Mouse (Mus musculus) MEL (cell line): ENCODE measurements around the gene Snap25. TPM values are rescaled to one million over a fixed set of nuclear protein-coding genes. Genes with fewer than 3 reads are reported as not detected.

Experiments
- DNase-seq: peaks from one replicate; pipeline ENCODE4 v3.0.0; 2011; ENCODE audit warnings: low read depth, low spot score
- H3K27ac ChIP-seq: 2 replicates; pipeline ENCODE4 v1.5.1; 2012; ENCODE audit warnings: low read depth, mild to moderate bottlenecking, control low read depth, low read length, moderate library complexity; ENCODE audit not compliant: control insufficient read depth
- H3K27me3 ChIP-seq, 2 experiments: fragments of 150-350 bp in 1 of 2; sonication (generic) in 1 of 2; 2 replicates each; pipeline ENCODE4 v1.6.1; 2012; ENCODE audit warnings: low read length in 2 of 2, mild to moderate bottlenecking in 2 of 2, improper control_type of control experiment in 1 of 2, moderate library complexity in 1 of 2; ENCODE audit not compliant: insufficient read depth in 2 of 2, control insufficient read depth in 1 of 2
- H3K36me3 ChIP-seq, 2 experiments: 2 replicates each; pipeline ENCODE4 v1.6.1; 2012 to 2014; ENCODE audit warnings: low read length in 2 of 2, improper control_type of control experiment in 1 of 2, inconsistent platforms in 1 of 2, mild to moderate bottlenecking in 1 of 2; ENCODE audit not compliant: insufficient read depth in 2 of 2, control insufficient read depth in 1 of 2
- H3K4me1 ChIP-seq, 2 experiments: fragments of 150-350 bp in 1 of 2; sonication (generic) in 1 of 2; 2 replicates each; pipeline ENCODE4 v1.6.1; 2012; ENCODE audit warnings: low read length in 2 of 2, improper control_type of control experiment in 1 of 2, mild to moderate bottlenecking in 1 of 2; ENCODE audit not compliant: insufficient read depth in 2 of 2, control insufficient read depth in 1 of 2
- H3K4me3 ChIP-seq, 2 experiments: fragments of 150-350 bp in 1 of 2; sonication (generic) in 1 of 2; 2 replicates each; pipeline ENCODE4 v1.5.1; 2012; ENCODE audit warnings: low read depth in 2 of 2, low read length in 2 of 2, mild to moderate bottlenecking in 2 of 2, moderate library complexity in 2 of 2, control low read depth in 1 of 2, improper control_type of control experiment in 1 of 2; ENCODE audit not compliant: control insufficient read depth in 1 of 2, insufficient read depth in 1 of 2
- H3K79me2 ChIP-seq: 2 replicates; pipeline ENCODE4 v1.6.1; 2012; ENCODE audit warnings: mild to moderate bottlenecking, low read length, moderate library complexity; ENCODE audit not compliant: control insufficient read depth, poor library complexity, insufficient read depth
- H3K9ac ChIP-seq: 2 replicates; pipeline ENCODE4 v1.6.1; 2012; ENCODE audit warnings: low read depth, mild to moderate bottlenecking, control low read depth, low read length, moderate library complexity; ENCODE audit not compliant: control insufficient read depth, poor library complexity, severe bottlenecking
- H3K9me3 ChIP-seq: fragments of 150-350 bp; sonication (generic); replicated peaks from 2 replicates; pipeline ENCODE4 v1.6.1; 2012; ENCODE audit warnings: mild to moderate bottlenecking, low read length, improper control_type of control experiment, moderate library complexity; ENCODE audit not compliant: insufficient read depth
- BHLHE40 ChIP-seq: IDR thresholded peaks from 2 replicates; pipeline ENCODE4 v1.6.1; 2012; ENCODE audit warnings: low read depth, mild to moderate bottlenecking, inconsistent platforms, low read length, improper control_type of control experiment, borderline replicate concordance
- CHD1 ChIP-seq: IDR thresholded peaks from 2 replicates; pipeline ENCODE4 v1.6.1; 2012; ENCODE audit warnings: low read depth, mild to moderate bottlenecking, inconsistent platforms, low read length, improper control_type of control experiment
- CTCF ChIP-seq, 3 experiments: IDR thresholded peaks in 2 of 3; conservative IDR thresholded peaks in 1 of 3; 2 replicates each; pipeline ENCODE4 v1.5.1; 2011 to 2012; ENCODE audit warnings: low read length in 3 of 3, low read depth in 2 of 3, mild to moderate bottlenecking in 2 of 3, improper control_type of control experiment in 1 of 3, inconsistent platforms in 1 of 3, mixed read lengths in 1 of 3, moderate library complexity in 1 of 3; ENCODE audit not compliant: control insufficient read depth in 1 of 3, insufficient read depth in 1 of 3, poor library complexity in 1 of 3, severe bottlenecking in 1 of 3
- ETS1 ChIP-seq: IDR thresholded peaks from 2 replicates; pipeline ENCODE4 v1.6.1; 2012; ENCODE audit warnings: low read depth, mild to moderate bottlenecking, inconsistent platforms, low read length, improper control_type of control experiment, moderate library complexity
- GABPA ChIP-seq: IDR thresholded peaks from 2 replicates; pipeline ENCODE4 v1.6.1; 2012; ENCODE audit warnings: low read depth, mild to moderate bottlenecking, inconsistent platforms, low read length, improper control_type of control experiment, moderate library complexity
- GATA1 ChIP-seq: IDR thresholded peaks from 2 replicates; pipeline ENCODE4 v1.6.1; 2011; ENCODE audit warnings: low read depth, low read length, improper control_type of control experiment
- HCFC1 ChIP-seq: IDR thresholded peaks from 2 replicates; pipeline ENCODE4 v1.6.1; 2012; ENCODE audit warnings: low read depth, mild to moderate bottlenecking, inconsistent platforms, low read length, improper control_type of control experiment, moderate library complexity
- KAT2A ChIP-seq: conservative IDR thresholded peaks from 2 replicates; pipeline ENCODE4 v1.6.1; 2012; ENCODE audit warnings: low read depth, low read length, improper control_type of control experiment, inconsistent platforms
- MAFK ChIP-seq: IDR thresholded peaks from 2 replicates; pipeline ENCODE4 v1.6.1; 2011; ENCODE audit warnings: low read depth, mild to moderate bottlenecking, low read length, improper control_type of control experiment, borderline replicate concordance
- MAZ ChIP-seq: IDR thresholded peaks from 2 replicates; pipeline ENCODE4 v1.6.1; 2012; ENCODE audit warnings: low read depth, mild to moderate bottlenecking, inconsistent platforms, low read length, improper control_type of control experiment
- MEF2A ChIP-seq: IDR thresholded peaks from 2 replicates; pipeline ENCODE4 v1.6.1; 2014; ENCODE audit warnings: low read depth, mild to moderate bottlenecking, inconsistent platforms, low read length, improper control_type of control experiment; ENCODE audit not compliant: poor library complexity, insufficient replicate concordance, severe bottlenecking; ENCODE audit errors: extremely low read depth
- MXI1 ChIP-seq: IDR thresholded peaks from 2 replicates; pipeline ENCODE4 v1.6.1; 2011; ENCODE audit warnings: mild to moderate bottlenecking, low read depth, low read length, improper control_type of control experiment
- MYB ChIP-seq: IDR thresholded peaks from 2 replicates; pipeline ENCODE4 v1.6.1; 2011; ENCODE audit warnings: mild to moderate bottlenecking, low read depth, low read length, improper control_type of control experiment
- MYC ChIP-seq: IDR thresholded peaks from 2 replicates; pipeline ENCODE4 v1.6.1; 2011; ENCODE audit warnings: low read depth, mild to moderate bottlenecking, low read length, improper control_type of control experiment, moderate library complexity
- NELFE ChIP-seq: IDR thresholded peaks from 2 replicates; pipeline ENCODE4 v1.6.1; 2011; ENCODE audit warnings: low read depth, low read length, improper control_type of control experiment
- NRF1 ChIP-seq: IDR thresholded peaks from 2 replicates; pipeline ENCODE4 v1.6.1; 2014; ENCODE audit warnings: low read depth, mild to moderate bottlenecking, inconsistent platforms, low read length, improper control_type of control experiment, moderate library complexity; ENCODE audit not compliant: poor library complexity, insufficient read depth, severe bottlenecking
- POLR2AphosphoS2 ChIP-seq: IDR thresholded peaks from 2 replicates; pipeline ENCODE4 v1.6.1; 2011; ENCODE audit warnings: low read length, improper control_type of control experiment
- POLR2AphosphoS5 ChIP-seq: IDR thresholded peaks from 2 replicates; pipeline ENCODE4 v1.6.1; 2012; ENCODE audit warnings: low read depth, borderline replicate concordance, mild to moderate bottlenecking, inconsistent platforms, low read length, moderate library complexity, mixed read lengths
- RCOR1 ChIP-seq: IDR thresholded peaks from 2 replicates; pipeline ENCODE4 v1.6.1; 2012; ENCODE audit warnings: low read depth, mild to moderate bottlenecking, inconsistent platforms, low read length, improper control_type of control experiment
- SMC3 ChIP-seq: IDR thresholded peaks from 2 replicates; pipeline ENCODE4 v1.6.1; 2011; ENCODE audit warnings: low read depth, low read length, improper control_type of control experiment
- TAL1 ChIP-seq: IDR thresholded peaks from 2 replicates; pipeline ENCODE4 v1.6.1; 2012; ENCODE audit warnings: mild to moderate bottlenecking, inconsistent platforms, low read length, moderate library complexity, mixed read lengths
- TBP ChIP-seq: IDR thresholded peaks from 2 replicates; pipeline ENCODE4 v1.8.0; 2011; ENCODE audit warnings: low read depth, low read length, improper control_type of control experiment
- TCF12 ChIP-seq: IDR thresholded peaks from 2 replicates; pipeline ENCODE4 v1.6.1; 2014; ENCODE audit warnings: low read depth, mild to moderate bottlenecking, inconsistent platforms, low read length, improper control_type of control experiment, moderate library complexity
- UBTF ChIP-seq: IDR thresholded peaks from 2 replicates; pipeline ENCODE4 v1.6.1; 2012; ENCODE audit warnings: low read depth, mild to moderate bottlenecking, inconsistent platforms, low read length, improper control_type of control experiment, moderate library complexity, borderline replicate concordance; ENCODE audit not compliant: insufficient read depth
- USF1 ChIP-seq: IDR thresholded peaks from 2 replicates; pipeline ENCODE4 v1.6.1; 2014; ENCODE audit warnings: low read depth, mild to moderate bottlenecking, inconsistent platforms, low read length, improper control_type of control experiment, moderate library complexity
- ZMIZ1 ChIP-seq: IDR thresholded peaks from 2 replicates; pipeline ENCODE4 v1.6.1; 2012; ENCODE audit warnings: low read depth, mild to moderate bottlenecking, inconsistent platforms, low read length, improper control_type of control experiment, moderate library complexity
- ZNF384 ChIP-seq: IDR thresholded peaks from 2 replicates; pipeline ENCODE4 v1.6.1; 2012; ENCODE audit warnings: low read depth, mild to moderate bottlenecking, inconsistent platforms, low read length, improper control_type of control experiment
- polyA plus RNA-seq, 2 experiments: library from polyadenylated mRNA; stranded (reverse) in 1 of 2; unstranded in 1 of 2; fragments of >175 nt in 1 of 2; fragments of >200 nt in 1 of 2; gene quantifications; 2 replicates each; pipeline versions ENCODE4 v1.2.1 to v1.2.4; 2012; ENCODE audit warnings: low replicate concordance in 2 of 2, low read depth in 1 of 2; ENCODE audit not compliant: insufficient read length in 2 of 2, insufficient read depth in 1 of 2, missing spikeins in 1 of 2
- total RNA-seq: library from RNA; depleted of rRNA; stranded (reverse); fragments of 300-350 nt; gene quantifications from 2 replicates; pipeline ENCODE4 v1.2.3, GENCODE M21; 2012

Snap25 gene
- total and polyA plus RNA-seq, 3 experiments, result not detected

DNA sequence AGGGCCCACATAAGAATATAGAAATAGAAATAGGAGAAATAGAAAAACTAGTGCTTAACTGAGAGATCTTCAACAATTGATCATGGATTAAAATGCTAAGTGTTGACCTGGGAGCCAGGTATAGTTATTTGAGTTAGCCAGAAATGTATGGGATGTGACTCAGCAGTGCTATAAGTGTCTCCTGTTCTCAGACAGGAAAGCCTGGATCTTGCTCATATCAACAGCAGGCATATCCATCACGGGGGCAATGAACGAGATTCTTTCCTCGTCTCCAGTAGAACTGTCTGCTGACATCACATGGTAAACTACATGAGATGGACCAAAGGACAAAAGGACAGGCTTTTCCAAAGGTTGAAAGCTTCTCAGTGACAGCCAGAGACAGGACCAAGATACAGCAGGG lies 88.8 kb downstream of the Snap25 start:
- Histone ChIP-seq H3K36me3 (no peaks in the 10 kb centered on the region), H3K9me3 (no peaks in the 10 kb centered on the region), H3K27me3 (no peaks in the 10 kb centered on the region), H3K4me3 (no peak overlapping the region), H3K27ac (no peak overlapping the region), H3K79me2 (no peaks in the 10 kb centered on the region), H3K4me1 (no peaks in the 10 kb centered on the region), H3K9ac (no peak overlapping the region)
- no peak for TF ChIP-seq MAZ
- no peak for TF ChIP-seq SMC3
- no peak for TF ChIP-seq MYC
- no peak for TF ChIP-seq MXI1
- TF ChIP-seq NRF1, result no peak
- no peak for TF ChIP-seq TCF12
- no peak for TF ChIP-seq POLR2AphosphoS5
- TF ChIP-seq TBP, result no peak
- TF ChIP-seq UBTF, result no peak
- no peak for TF ChIP-seq BHLHE40
- TF ChIP-seq MYB, result no peak
- TF ChIP-seq ZMIZ1, result no peak
- TF ChIP-seq MAFK, result no peak
- TF ChIP-seq HCFC1, result no peak
- TF ChIP-seq CHD1, result no peak
- no peak for TF ChIP-seq KAT2A
- TF ChIP-seq ETS1, result no peak
- no peak for TF ChIP-seq NELFE
- no peak for TF ChIP-seq RCOR1
- no peak for TF ChIP-seq TAL1
- DNase-seq, result no peak

DNA sequence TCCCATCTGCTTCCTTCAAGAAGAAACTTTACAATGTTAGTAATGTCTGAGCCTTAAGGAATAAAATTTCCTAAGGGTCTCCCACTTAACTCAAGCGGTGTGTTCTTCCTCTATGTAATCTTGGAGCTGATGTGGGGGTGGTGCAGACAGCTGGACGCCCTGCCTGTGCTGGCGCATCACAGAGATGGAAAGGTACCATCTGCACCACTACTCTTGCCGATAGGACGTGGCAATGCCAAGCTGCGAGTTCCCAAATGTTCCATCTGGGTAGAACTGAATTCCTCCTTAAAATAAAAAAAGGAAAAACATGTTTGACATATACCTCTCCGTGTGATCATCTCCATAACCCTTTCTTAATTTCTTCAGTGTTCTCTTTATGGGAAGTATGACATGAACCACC lies 89.9 kb downstream of the Snap25 start:
- Histone ChIP-seq H3K79me2 (no peaks in the 10 kb centered on the region), H3K36me3 (no peaks in the 10 kb centered on the region), H3K4me1 (no peaks in the 10 kb centered on the region), H3K27ac (no peak overlapping the region), H3K27me3 (no peaks in the 10 kb centered on the region), H3K9me3 (no peaks in the 10 kb centered on the region), H3K9ac (no peak overlapping the region), H3K4me3 (no peak overlapping the region)
- TF ChIP-seq CTCF (IDR thresholded peaks at IDR 0.05 in 2 of 3, conservative IDR thresholded peaks at IDR 0.05 in 1 of 3; ENCODE audit: control insufficient read depth in 1 of 3, insufficient read depth in 1 of 3, low read depth in 2 of 3, low read length in 3 of 3, poor library complexity in 1 of 3, severe bottlenecking in 1 of 3) (no peak), MEF2A (no peak), BHLHE40 (no peak), GABPA (no peak), MAZ (no peak), RCOR1 (no peak), GATA1 (no peak), USF1 (no peak), POLR2AphosphoS2 (no peak), ETS1 (no peak), ZNF384 (no peak), HCFC1 (no peak), CHD1 (no peak), POLR2AphosphoS5 (no peak), KAT2A (no peak), MYB (no peak), ZMIZ1 (no peak)
- DNase-seq, result no peak
